Mouse (Mus musculus): ENCODE measurements at regions not wholly inside any gene's neighbourhood (a gene's known extent, or its start where the extent isn't known, plus 50 kb on each side); places are given as distances from the start of the nearest gene placed in this dataset.

- Histone ChIP-seq H3K27me3 (replicated peaks; ENCODE audit: control insufficient read depth, insufficient read depth, low read length) (no peaks in the 10 kb centered on the region), H3K36me3 (ENCODE audit: control insufficient read depth, insufficient read depth, low read length) (no peaks in the 10 kb centered on the region), H3K4me1 (ENCODE audit: control insufficient read depth, insufficient read depth, low read length) (no peaks in the 10 kb centered on the region), H3K9me3 (ENCODE audit: control insufficient read depth, low read length) (no peaks in the 10 kb centered on the region), H3K4me2 (ENCODE audit: low read depth, low read length) (no peak overlapping the region), H3K4me3 (ENCODE audit: low read length) (no peak overlapping the region), H3K27ac (ENCODE audit: low read length) (no peak overlapping the region), H3K9ac (ENCODE audit: low read depth, low read length) (no peak overlapping the region)
- WGBS, result 92% methylated on average over 4 of the region's 4 CpGs
- ATAC-seq, result no peak
These were observed 189.5 kb downstream of the Zfp462 start for GRCm38 (mm10) chr4:55134339-55134738.

DNA sequence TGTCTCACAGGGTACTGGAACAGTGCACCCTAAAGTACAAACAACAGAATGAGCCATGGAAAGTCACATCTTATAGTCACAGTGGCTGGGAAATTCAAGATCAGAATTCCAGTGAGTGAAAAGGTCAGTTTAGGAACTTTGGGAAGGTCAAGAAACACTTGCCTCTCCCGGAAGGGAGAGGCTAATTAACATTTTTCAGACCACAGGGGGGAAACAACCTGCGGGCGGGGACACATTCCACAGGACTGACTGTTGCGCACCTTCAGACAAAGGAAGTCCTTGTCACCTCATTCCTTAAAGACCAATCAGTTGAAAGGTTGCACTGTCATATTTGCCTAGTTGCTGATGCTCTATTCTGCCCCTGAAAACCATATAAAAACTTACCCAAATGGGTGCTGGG, 189.9 kb downstream of the Zfp462 start:
- Histone ChIP-seq H3K4me1 (ENCODE audit: control insufficient read depth, insufficient read depth, low read length) (no peaks in the 10 kb centered on the region), H3K27me3 (replicated peaks; ENCODE audit: control insufficient read depth, insufficient read depth, low read length) (no peaks in the 10 kb centered on the region), H3K4me3 (ENCODE audit: low read length) (no peak overlapping the region), H3K9ac (ENCODE audit: low read depth, low read length) (no peak overlapping the region), H3K4me2 (ENCODE audit: low read depth, low read length) (no peak overlapping the region), H3K9me3 (ENCODE audit: control insufficient read depth, low read length) (no peaks in the 10 kb centered on the region), H3K27ac (ENCODE audit: low read length) (no peak overlapping the region), H3K36me3 (ENCODE audit: control insufficient read depth, insufficient read depth, low read length) (no peaks in the 10 kb centered on the region)
- 71% methylated on average over 4 of the region's 4 CpGs for WGBS
- no peak for ATAC-seq

DNA sequence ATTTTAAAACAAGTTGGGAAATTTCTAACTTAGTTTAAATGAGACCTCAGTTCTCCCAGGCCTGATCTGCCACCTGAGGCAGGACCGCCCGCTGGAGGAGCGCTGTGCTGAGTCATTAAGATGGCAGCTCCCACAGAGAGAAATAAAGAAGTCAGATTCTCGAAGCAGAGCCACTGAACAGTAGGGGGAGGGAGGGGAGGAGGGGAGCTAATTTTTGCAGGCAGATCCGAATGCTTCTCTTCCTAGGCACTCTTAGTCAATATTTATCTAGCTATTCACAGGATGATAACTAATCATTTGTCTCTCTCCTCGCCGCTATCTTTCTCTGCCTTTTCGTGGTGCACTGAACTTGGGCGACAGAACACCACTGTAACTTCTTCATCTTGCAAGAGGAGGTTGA, 191.4 kb downstream of the Zfp462 start:
- no peak for ATAC-seq
- Histone ChIP-seq H3K27ac (ENCODE audit: low read length) (no peak overlapping the region), H3K9ac (ENCODE audit: low read depth, low read length) (no peak overlapping the region), H3K27me3 (replicated peaks; ENCODE audit: control insufficient read depth, insufficient read depth, low read length) (no peaks in the 10 kb centered on the region), H3K4me3 (ENCODE audit: low read length) (no peak overlapping the region), H3K36me3 (ENCODE audit: control insufficient read depth, insufficient read depth, low read length) (no peaks in the 10 kb centered on the region), H3K4me1 (ENCODE audit: control insufficient read depth, insufficient read depth, low read length) (no peaks in the 10 kb centered on the region), H3K9me3 (ENCODE audit: control insufficient read depth, low read length) (no peaks in the 10 kb centered on the region), H3K4me2 (ENCODE audit: low read depth, low read length) (no peak overlapping the region)
- 17% methylated on average over 9 of the region's 9 CpGs for WGBS

DNA sequence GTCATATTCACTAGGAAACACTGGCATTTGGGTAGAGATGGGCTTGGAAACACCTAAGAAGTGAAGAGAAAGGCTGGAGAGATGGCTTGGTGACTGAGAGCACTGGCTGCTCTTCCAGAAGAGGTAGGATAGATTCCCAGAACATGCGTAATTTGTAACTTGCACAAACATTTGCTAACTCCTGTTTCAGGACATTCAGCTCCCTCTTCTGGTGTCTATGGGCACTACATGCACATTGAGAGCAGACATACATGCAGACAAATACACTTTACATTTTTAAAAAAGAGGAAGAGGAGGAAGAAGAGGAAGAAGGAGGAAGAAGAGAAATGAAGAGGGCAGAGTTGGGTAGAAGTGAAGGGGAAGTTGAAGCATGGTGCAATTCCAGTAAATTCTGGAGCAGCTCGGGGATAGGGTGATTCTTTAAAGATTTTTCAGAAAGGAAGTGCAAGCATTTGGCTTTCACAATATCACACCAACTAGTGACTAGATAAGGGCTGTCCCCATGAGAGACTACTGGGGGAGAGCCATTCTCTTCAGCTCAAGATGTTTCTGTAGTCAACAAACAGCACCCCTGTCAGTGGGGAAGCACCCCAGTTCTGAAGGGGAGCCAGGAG, 193.0 kb downstream of the Zfp462 start:
- no peak overlapping the region for H3K4me3 ChIP-seq (ENCODE audit: low read length)
- 95% methylated on average over 2 of the region's 2 CpGs for WGBS

DNA sequence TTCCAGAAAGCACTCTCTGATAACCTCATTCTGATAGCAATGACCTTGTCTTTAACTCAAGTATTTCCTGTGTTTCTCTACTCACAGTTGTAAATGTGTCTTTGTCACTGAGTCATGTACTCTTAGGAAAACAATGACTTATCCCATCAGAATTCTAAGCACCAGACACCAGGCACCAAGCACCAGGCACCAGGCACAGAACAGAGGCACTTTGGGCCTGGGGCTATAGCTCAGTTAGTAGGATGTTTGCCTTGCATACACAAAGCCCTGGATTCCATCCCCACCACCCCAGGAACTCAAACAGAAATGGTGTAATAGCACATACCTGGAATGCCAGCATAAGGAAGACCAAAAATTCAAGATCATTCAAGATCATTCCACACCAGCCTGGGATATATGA, 196.5 kb downstream of the Zfp462 start:
- H3K4me1 ChIP-seq (ENCODE audit: control insufficient read depth, insufficient read depth, low read length), result no peaks in the 10 kb centered on the region; the same call in 1 of the 2 replicates
- no peak overlapping the region for H3K4me3 ChIP-seq (ENCODE audit: low read length)
- no peak overlapping the region for H3K9ac ChIP-seq (ENCODE audit: low read depth, low read length)
- no peak overlapping the region for H3K4me2 ChIP-seq (ENCODE audit: low read depth, low read length)
- H3K27me3 ChIP-seq (replicated peaks; ENCODE audit: control insufficient read depth, insufficient read depth, low read length), result no peaks in the 10 kb centered on the region
- H3K9me3 ChIP-seq (ENCODE audit: control insufficient read depth, low read length), result no peaks in the 10 kb centered on the region
- H3K36me3 ChIP-seq (ENCODE audit: control insufficient read depth, insufficient read depth, low read length), result no peaks in the 10 kb centered on the region
- no peak overlapping the region for H3K27ac ChIP-seq (ENCODE audit: low read length)
- no peak for ATAC-seq

More for the DNA sequence above, 193.0 kb downstream of the Zfp462 start:
- no peak overlapping the region for H3K27ac ChIP-seq (ENCODE audit: low read length)
- H3K27me3 ChIP-seq (replicated peaks; ENCODE audit: control insufficient read depth, insufficient read depth, low read length), result no peaks in the 10 kb centered on the region
- no peak for ATAC-seq
- no peak overlapping the region for H3K4me2 ChIP-seq (ENCODE audit: low read depth, low read length)
- H3K9me3 ChIP-seq (ENCODE audit: control insufficient read depth, low read length), result no peaks in the 10 kb centered on the region
- H3K4me1 ChIP-seq (ENCODE audit: control insufficient read depth, insufficient read depth, low read length), result no peaks in the 10 kb centered on the region; the same call in 1 of the 2 replicates
- H3K9ac ChIP-seq (ENCODE audit: low read depth, low read length), result no peak overlapping the region
- H3K36me3 ChIP-seq (ENCODE audit: control insufficient read depth, insufficient read depth, low read length), result no peaks in the 10 kb centered on the region

DNA sequence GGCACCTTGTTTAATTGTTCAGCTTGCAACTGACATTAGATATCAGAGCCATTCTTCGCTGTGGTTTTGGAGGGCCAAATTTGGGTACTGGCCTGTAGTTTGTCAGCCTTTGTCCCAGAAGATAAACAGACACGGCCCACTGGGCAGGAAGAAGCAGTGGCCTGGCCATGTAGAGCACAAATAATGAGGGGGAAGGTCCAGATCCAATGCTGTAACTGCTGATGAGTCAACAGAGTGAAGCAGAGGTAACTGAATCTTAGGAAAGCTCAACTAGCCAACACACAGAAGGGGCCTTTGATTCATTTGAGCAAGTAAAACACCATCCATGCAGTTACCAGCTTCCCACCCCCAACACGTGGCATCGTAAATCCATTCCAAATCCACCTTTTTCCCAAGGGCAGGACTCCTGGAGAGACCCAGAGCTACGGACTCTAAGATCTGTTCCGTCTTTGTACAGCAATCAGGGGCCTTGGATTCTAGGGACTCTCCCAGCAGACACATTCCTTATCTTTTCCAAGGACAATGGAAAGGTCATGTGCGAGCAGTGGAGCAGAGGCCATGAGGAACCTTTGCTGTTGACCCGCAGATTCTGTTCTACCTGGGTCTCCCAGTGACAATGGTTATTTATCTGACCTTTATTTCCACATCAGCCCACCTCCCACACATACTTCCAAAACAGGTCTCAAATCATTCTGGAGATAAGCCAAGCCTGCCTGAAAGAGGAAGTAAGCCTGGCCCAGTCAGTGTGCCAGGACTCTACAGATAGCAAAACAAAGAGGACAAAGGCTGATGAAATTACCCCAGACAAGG, 197.3 kb downstream of the Zfp462 start:
- peak; percentile 44; the same call in 1 of the 2 replicates for ATAC-seq

DNA sequence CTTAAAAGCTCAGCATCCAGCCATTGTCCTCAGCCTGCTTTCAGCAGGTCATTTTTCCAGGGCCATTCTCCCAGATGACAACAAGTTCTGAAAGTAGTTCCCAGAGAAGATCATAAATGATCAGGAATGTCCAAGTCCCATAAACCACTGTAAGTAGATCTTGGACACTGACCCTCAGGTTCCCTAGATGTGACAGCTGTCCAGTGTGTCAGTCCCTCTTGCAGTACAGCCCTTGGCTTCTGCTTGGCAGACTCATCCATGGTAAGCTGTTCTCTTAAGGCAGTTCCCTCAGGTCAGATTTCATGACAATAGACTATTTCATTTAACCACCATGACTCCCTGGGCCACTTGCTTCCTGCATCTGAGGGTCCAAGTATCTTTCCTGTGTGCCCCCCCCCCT, 198.6 kb downstream of the Zfp462 start:
- no peaks in the 10 kb centered on the region for H3K36me3 ChIP-seq (ENCODE audit: control insufficient read depth, insufficient read depth, low read length)
- ATAC-seq, result no peak
- H3K4me1 ChIP-seq (ENCODE audit: control insufficient read depth, insufficient read depth, low read length), result no peaks in the 10 kb centered on the region; the same call in 1 of the 2 replicates
- H3K27ac ChIP-seq (ENCODE audit: low read length), result no peak overlapping the region
- no peak overlapping the region for H3K9ac ChIP-seq (ENCODE audit: low read depth, low read length)
- no peaks in the 10 kb centered on the region for H3K27me3 ChIP-seq (replicated peaks; ENCODE audit: control insufficient read depth, insufficient read depth, low read length)
- no peak overlapping the region for H3K4me3 ChIP-seq (ENCODE audit: low read length)
- H3K4me2 ChIP-seq (ENCODE audit: low read depth, low read length), result no peak overlapping the region
- H3K9me3 ChIP-seq (ENCODE audit: control insufficient read depth, low read length), result no peaks in the 10 kb centered on the region

More for the DNA sequence above, 197.3 kb downstream of the Zfp462 start:
- H3K27ac ChIP-seq (ENCODE audit: low read length), result no peak overlapping the region
- no peaks in the 10 kb centered on the region for H3K9me3 ChIP-seq (ENCODE audit: control insufficient read depth, low read length)
- H3K4me1 ChIP-seq (ENCODE audit: control insufficient read depth, insufficient read depth, low read length), result no peaks in the 10 kb centered on the region; the same call in 1 of the 2 replicates
- no peak overlapping the region for H3K9ac ChIP-seq (ENCODE audit: low read depth, low read length)
- whole genome bisulfite sequencing, result 68% methylated on average over 8 of the region's 8 CpGs
- H3K4me3 ChIP-seq (ENCODE audit: low read length), result no peak overlapping the region
- no peaks in the 10 kb centered on the region for H3K27me3 ChIP-seq (replicated peaks; ENCODE audit: control insufficient read depth, insufficient read depth, low read length)
- H3K4me2 ChIP-seq (ENCODE audit: low read depth, low read length), result no peak overlapping the region
- no peaks in the 10 kb centered on the region for H3K36me3 ChIP-seq (ENCODE audit: control insufficient read depth, insufficient read depth, low read length)

- H3K27ac ChIP-seq (ENCODE audit: low read length), result no peak overlapping the region
- H3K27me3 ChIP-seq (replicated peaks; ENCODE audit: control insufficient read depth, insufficient read depth, low read length), result no peaks in the 10 kb centered on the region
- H3K9ac ChIP-seq (ENCODE audit: low read depth, low read length), result no peak overlapping the region
- H3K4me2 ChIP-seq (ENCODE audit: low read depth, low read length), result no peak overlapping the region
- ATAC-seq, result no peak
- H3K4me1 ChIP-seq (ENCODE audit: control insufficient read depth, insufficient read depth, low read length), result no peaks in the 10 kb centered on the region; the same call in 1 of the 2 replicates
- H3K36me3 ChIP-seq (ENCODE audit: control insufficient read depth, insufficient read depth, low read length), result no peaks in the 10 kb centered on the region
- 76% methylated on average over 1 of the region's 1 CpGs for WGBS
- H3K4me3 ChIP-seq (ENCODE audit: low read length), result no peak overlapping the region
- no peaks in the 10 kb centered on the region for H3K9me3 ChIP-seq (ENCODE audit: control insufficient read depth, low read length)
These were observed 200.1 kb downstream of the Zfp462 start for GRCm38 (mm10) chr4:55144995-55145394.

GRCm38 (mm10) chr4:55145968-55146367, 201.1 kb downstream of the Zfp462 start:
- H3K9me3 ChIP-seq (ENCODE audit: control insufficient read depth, low read length), result no peaks in the 10 kb centered on the region
- H3K27ac ChIP-seq (ENCODE audit: low read length), result no peak overlapping the region
- ATAC-seq, result no peak
- WGBS, result 65% methylated on average over 8 of the region's 8 CpGs
- no peaks in the 10 kb centered on the region for H3K27me3 ChIP-seq (replicated peaks; ENCODE audit: control insufficient read depth, insufficient read depth, low read length)
- H3K4me3 ChIP-seq (ENCODE audit: low read length), result no peak overlapping the region
- no peak overlapping the region for H3K9ac ChIP-seq (ENCODE audit: low read depth, low read length)
- H3K4me2 ChIP-seq (ENCODE audit: low read depth, low read length), result no peak overlapping the region
- H3K4me1 ChIP-seq (ENCODE audit: control insufficient read depth, insufficient read depth, low read length), result no peaks in the 10 kb centered on the region; the same call in 1 of the 2 replicates
- no peaks in the 10 kb centered on the region for H3K36me3 ChIP-seq (ENCODE audit: control insufficient read depth, insufficient read depth, low read length)
